Mouse (Mus musculus) liver, adult 2 months (tissue): ENCODE results near the gene Fryl. TPM values are rescaled to one million over a fixed set of nuclear protein-coding genes. Genes with fewer than 3 reads are reported as not detected.

Experiments
- DNase-seq: peaks from one replicate; pipeline ENCODE4 v3.0.0-alpha.2; 2011; ENCODE audit warnings: low read depth, low spot score; ENCODE audit errors: extremely low read depth
- H3K27ac ChIP-seq: fragments of 200-500 bp; replicated peaks from 2 replicates; pipeline ENCODE4 v1.5.1; 2012; ENCODE audit warnings: low read depth, mild to moderate bottlenecking, control low read depth, inconsistent platforms, low read length; ENCODE audit not compliant: insufficient read depth
- H3K27me3 ChIP-seq: fragments of 200-500 bp; 2 replicates; pipeline ENCODE4 v1.6.1; 2012; ENCODE audit warnings: mild to moderate bottlenecking, moderate library complexity, low read length, inconsistent platforms; ENCODE audit not compliant: control insufficient read depth, insufficient read depth
- H3K36me3 ChIP-seq: fragments of 200-500 bp; 2 replicates; pipeline ENCODE4 v1.6.1; 2012; ENCODE audit warnings: low read length, inconsistent platforms; ENCODE audit not compliant: control insufficient read depth, insufficient read depth
- H3K4me1 ChIP-seq: fragments of 200-500 bp; 2 replicates; pipeline ENCODE4 v1.6.1; 2011; ENCODE audit warnings: low read length; ENCODE audit not compliant: control insufficient read depth, insufficient read depth
- H3K4me3 ChIP-seq: fragments of 200-500 bp; 2 replicates; pipeline ENCODE4 v1.5.1; 2011; ENCODE audit warnings: low read depth, mild to moderate bottlenecking, control low read depth, low read length, moderate library complexity; ENCODE audit not compliant: insufficient read depth
- H3K79me2 ChIP-seq: fragments of 200-500 bp; 2 replicates; pipeline ENCODE4 v1.6.1; 2012; ENCODE audit warnings: inconsistent platforms, mild to moderate bottlenecking, low read length, moderate library complexity; ENCODE audit not compliant: control insufficient read depth, insufficient read depth
- H3K9ac ChIP-seq: fragments of 200-500 bp; 2 replicates; pipeline ENCODE4 v1.6.1; 2012; ENCODE audit warnings: low read depth, mild to moderate bottlenecking, control low read depth, inconsistent platforms, low read length
- CTCF ChIP-seq: fragments of 200-500 bp; IDR thresholded peaks from 2 replicates; pipeline ENCODE4 v1.5.1; 2011; ENCODE audit warnings: low read depth, low read length, control low read depth
- POLR2A ChIP-seq: fragments of 200-500 bp; IDR thresholded peaks from 2 replicates; pipeline ENCODE4 v1.6.1; 2011; ENCODE audit warnings: low read length, control low read depth; ENCODE audit not compliant: insufficient read depth; ENCODE audit errors: extremely low read depth
- WGBS: fragments of 180-500 bp; shearing (Covaris S2); methylation state at CpG from one replicate; pipeline ENCODE4 v1.1.7; 2018; 5-methylcytosine and 5-hydroxymethylcytosine counted together
- polyA plus RNA-seq: library from polyadenylated mRNA; depleted of rRNA; stranded (reverse); fragments of >200 nt; gene quantifications from 2 replicates; pipeline ENCODE4 v1.2.3, GENCODE M21; 2012
- total RNA-seq: library from RNA; depleted of rRNA; stranded (reverse); fragments of >200 nt; gene quantifications from 2 replicates; pipeline ENCODE4 v1.2.3, GENCODE M21; 2014

Gene Fryl
- total and polyA plus RNA-seq, 2 experiments, result 9.5 to 18.7 TPM

GRCm38 (mm10) chr5:73265460-73265859 is 9.0 kb upstream of the Fryl start:
- DNase-seq, result no peak

GRCm38 (mm10) chr5:73264122-73264521 is 7.7 kb upstream of the Fryl start:
- Histone ChIP-seq H3K9ac (no peak overlapping the region), H3K36me3 (no peaks in the 10 kb centered on the region), H3K4me3 (no peak overlapping the region), H3K27ac (no peak overlapping the region), H3K27me3 (no peaks in the 10 kb centered on the region), H3K79me2 (no peaks in the 10 kb centered on the region), H3K4me1 (no peaks in the 10 kb centered on the region)
- 76% methylated on average over 5 of the region's 5 CpGs for WGBS
- DNase-seq, result no peak
- TF ChIP-seq CTCF, result no peak
- TF ChIP-seq POLR2A, result no peak

More at GRCm38 (mm10) chr5:73265460-73265859, 9.0 kb upstream of the Fryl start:
- no peak for TF ChIP-seq POLR2A
- TF ChIP-seq CTCF, result no peak
- Histone ChIP-seq H3K4me1 (no peaks in the 10 kb centered on the region), H3K27me3 (no peaks in the 10 kb centered on the region), H3K4me3 (no peak overlapping the region), H3K79me2 (no peaks in the 10 kb centered on the region), H3K27ac (no peak overlapping the region), H3K9ac (no peak overlapping the region), H3K36me3 (no peaks in the 10 kb centered on the region)
- WGBS, result 69% methylated on average over 5 of the region's 5 CpGs

DNA sequence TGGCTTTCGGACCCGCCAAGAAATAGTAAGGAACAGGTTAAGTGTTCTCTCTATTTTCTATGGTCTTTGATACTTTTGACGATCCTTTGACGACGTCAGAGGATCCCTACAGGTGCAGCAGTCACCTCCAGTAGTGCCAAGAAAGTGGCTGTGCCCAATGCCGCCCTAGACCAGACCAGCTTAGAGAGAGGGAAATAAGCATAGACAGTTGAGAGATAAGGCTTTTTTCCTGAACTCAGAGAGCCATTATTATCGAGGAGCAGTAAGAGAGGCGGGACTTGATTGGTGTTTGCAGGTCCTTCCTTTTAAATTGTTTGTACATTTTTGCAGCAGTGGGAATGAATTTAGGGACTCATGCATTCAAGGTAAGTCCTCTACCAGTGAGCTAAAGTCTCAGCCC is 1.3 kb upstream of the Fryl start:
- WGBS, result 49% methylated on average over 8 of the region's 8 CpGs
- Histone ChIP-seq H3K4me3 (no peak overlapping the region), H3K36me3 (no peaks in the 10 kb centered on the region), H3K4me1 (0 out of 2 replicates have a peak, but pooled peaks cover 5% of the 10 kb centered on the region), H3K27me3 (no peaks in the 10 kb centered on the region), H3K27ac (no peak overlapping the region), H3K79me2 (peaks cover 3% of the 10 kb centered on the region; the same call in 1 of the 2 replicates), H3K9ac (no peak overlapping the region)
- no peak for DNase-seq
- TF ChIP-seq POLR2A (no peak), CTCF (no peak)

- peak overlapping the region; percentile 66 for H3K9ac ChIP-seq
- no peak for DNase-seq
- no peaks in the 10 kb centered on the region for H3K27me3 ChIP-seq
- TF ChIP-seq POLR2A (no peak), CTCF (no peak)
- H3K36me3 ChIP-seq, result no peaks in the 10 kb centered on the region
- 0% methylated on average over 11 of the region's 11 CpGs for WGBS
- 0 out of 2 replicates have a peak, but pooled peaks cover 5% of the 10 kb centered on the region for H3K4me1 ChIP-seq
- H3K27ac ChIP-seq, result peak overlapping the region; percentile 49
- peak overlapping the region; percentile 70 for H3K4me3 ChIP-seq
- peaks cover 4% of the 10 kb centered on the region; the same call in 1 of the 2 replicates for H3K79me2 ChIP-seq
Measured at GRCm38 (mm10) chr5:73257096-73257495, 677 bp upstream of the Fryl start.

GRCm38 (mm10) chr5:73255321-73256251 is 833 bp downstream of the Fryl start:
- 1% methylated on average over 123 of the region's 129 CpGs for WGBS
- peak; percentile 30 for DNase-seq
- TF ChIP-seq CTCF, result no peak
- no peak for TF ChIP-seq POLR2A
- no peaks in the 10 kb centered on the region for H3K27me3 ChIP-seq
- peak overlapping the region; percentile 84 for H3K4me3 ChIP-seq
- peaks cover 10% of the 10 kb centered on the region; the same call in 1 of the 2 replicates for H3K79me2 ChIP-seq
- H3K4me1 ChIP-seq, result 0 out of 2 replicates have a peak, but pooled peaks cover 5% of the 10 kb centered on the region
- H3K9ac ChIP-seq, result peak overlapping the region; percentile 98
- peak overlapping the region; percentile 62 for H3K27ac ChIP-seq
- H3K36me3 ChIP-seq, result no peaks in the 10 kb centered on the region
